Mouse (Mus musculus) thymus, adult 2 months (tissue): ENCODE results near the gene Apopt1.

Experiments used
- CTCF ChIP-seq: fragments of 200-500 bp; IDR thresholded peaks from 2 replicates; pipeline ENCODE4 v1.5.1; 2012; ENCODE audit warnings: mild to moderate bottlenecking, control low read depth, low read length, moderate library complexity, borderline replicate concordance; ENCODE audit not compliant: control insufficient read depth, poor library complexity, insufficient read depth; ENCODE audit errors: extremely low read depth
- POLR2A ChIP-seq: fragments of 200-500 bp; IDR thresholded peaks from 2 replicates; pipeline ENCODE4 v1.6.1; 2012; ENCODE audit warnings: mild to moderate bottlenecking, low read length, control low read depth, moderate library complexity; ENCODE audit not compliant: control insufficient read depth, poor library complexity, insufficient read depth; ENCODE audit errors: extremely low read depth

- no peak for TF ChIP-seq CTCF
- no peak for TF ChIP-seq POLR2A
Measured at GRCm38 (mm10) chr12:111666380-111666779, 46.7 kb upstream of the Apopt1 start.
